Mouse (Mus musculus) E14TG2a.4 (cell line): ENCODE measurements around the gene Agbl1.

Experiments used
- CTCF ChIP-seq: conservative IDR thresholded peaks from 2 replicates; pipeline ENCODE4 v1.5.1; 2014; ENCODE audit warnings: low read length
- POU5F1 ChIP-seq: IDR thresholded peaks from 2 replicates; pipeline ENCODE4 v1.6.1; 2014; ENCODE audit warnings: low read length, borderline replicate concordance

- TF ChIP-seq CTCF (no peak), POU5F1 (no peak)
These were observed 236.7 kb downstream of the Agbl1 start for GRCm38 (mm10) chr7:76466427-76466826.
